Mouse (Mus musculus) stomach, postnatal 0 days (tissue): ENCODE data around the gene Olfr160.

ENCODE experiments used
- CTCF ChIP-seq: IDR thresholded peaks from 2 replicates; pipeline ENCODE4 v1.5.1; 2016; ENCODE audit warnings: antibody characterized with exemption, low read depth, mild to moderate bottlenecking, moderate library complexity
- EP300 ChIP-seq: optimal IDR thresholded peaks from 2 replicates; pipeline ENCODE3; 2016; ENCODE audit warnings: antibody characterized with exemption

- TF ChIP-seq CTCF (no peak), EP300 (no peak)
Measured at GRCm38 (mm10) chr9:37666045-37666444, 50.0 kb downstream of the Olfr160 start.
